Mouse (Mus musculus): ENCODE measurements around the gene Slco6d1.

DNA sequence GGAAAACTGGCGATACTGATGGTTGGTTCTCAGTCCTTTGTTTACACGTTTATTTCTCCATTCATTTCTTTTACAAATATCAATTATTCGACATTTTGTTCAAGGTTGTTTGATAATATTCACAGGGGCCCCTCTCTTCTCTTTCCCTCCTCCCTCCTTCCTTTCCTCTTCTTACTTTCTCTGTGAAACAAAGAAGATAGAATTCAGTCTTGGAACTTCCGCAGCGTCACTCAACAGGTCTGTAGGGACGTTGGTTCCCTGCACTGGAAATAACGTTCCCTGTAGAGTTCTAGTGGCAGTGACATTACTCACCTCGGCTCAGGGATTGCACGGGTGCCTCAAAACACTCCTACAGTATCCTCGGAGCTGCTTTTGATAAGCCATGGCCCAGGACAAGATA, at the start of gene Slco6d1:
- TF ChIP-seq CTCF (IDR thresholded peaks at IDR 0.05; ENCODE audit: insufficient read depth, low read length) (no peak), POLR2A (IDR thresholded peaks at IDR 0.05; ENCODE audit: borderline replicate concordance, extremely low read depth, low read depth, low read length) (no peak)

Measured in lung, adult 2 months (tissue).